24 mouse cellular contexts compared by ENCODE assay signal in the genomic region with DNA sequence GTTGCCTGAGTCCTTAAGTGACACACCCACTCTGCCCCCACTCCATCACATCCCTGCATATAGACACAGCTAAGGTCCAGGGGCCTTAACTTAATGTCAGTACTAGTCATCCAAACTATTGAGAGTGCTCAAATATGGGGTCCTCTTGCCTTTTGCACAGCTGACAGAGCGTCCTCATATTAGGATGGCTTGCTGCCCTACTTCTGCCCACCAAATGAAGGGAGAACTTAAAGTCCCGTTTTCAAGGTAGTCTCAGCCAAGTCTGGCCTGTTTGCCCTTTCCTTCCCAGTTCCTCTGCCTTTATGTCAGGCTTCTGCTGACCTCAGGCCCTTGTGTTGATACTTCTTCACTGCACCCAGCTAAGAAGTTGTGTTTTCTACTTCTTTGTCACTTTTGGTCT.
"Had no signal": no experiment of that assay in that cellular context is flagged by ENCODE, and none has a peak within 500 bp of the region (broad histone marks: within the 10 kb centered on the region; RNA-seq: fewer than 3 reads in every experiment).

No protein-coding gene starts in this region.

- ATAC-seq: forebrain, embryonic 16.5 days; inflammation-experienced regulatory T-cells, adult 6 months; intestine, embryonic 15.5 days; intestine, postnatal 0 days had no signal

- H3K27me3 ChIP-seq: heart, embryonic 12.5 days; hindbrain, embryonic 13.5 days; hindbrain, embryonic 15.5 days; intestine, embryonic 15.5 days; limb, embryonic 12.5 days; liver, embryonic 13.5 days had no signal

- H3K4me1 ChIP-seq: heart, embryonic 10.5 days; heart, embryonic 12.5 days; hindbrain, embryonic 13.5 days; hindbrain, embryonic 15.5 days; intestine, embryonic 15.5 days; limb, embryonic 12.5 days; liver, embryonic 13.5 days had no signal

- H3K9ac ChIP-seq: heart, embryonic 12.5 days; hindbrain, embryonic 13.5 days; hindbrain, embryonic 15.5 days; intestine, embryonic 15.5 days; limb, embryonic 12.5 days; liver, embryonic 13.5 days had no signal

- H3K9me3 ChIP-seq: heart, embryonic 10.5 days; heart, embryonic 12.5 days; hindbrain, embryonic 13.5 days; hindbrain, embryonic 15.5 days; intestine, embryonic 15.5 days; limb, embryonic 12.5 days; liver, embryonic 13.5 days had no signal

- H3K27ac ChIP-seq: gastrocnemius, adult 2 months; heart, embryonic 10.5 days; hindbrain, embryonic 13.5 days; hindbrain, embryonic 15.5 days; intestine, embryonic 15.5 days; limb, embryonic 12.5 days; liver, embryonic 13.5 days had no signal

- H3K4me2 ChIP-seq: heart, embryonic 12.5 days; hindbrain, embryonic 13.5 days; hindbrain, embryonic 15.5 days; intestine, embryonic 15.5 days; limb, embryonic 12.5 days; liver, embryonic 11.5 days; liver, embryonic 13.5 days had no signal

- DNase-seq: gastrocnemius, adult 2 months; gastrocnemius, postnatal 10 days; gastrocnemius, postnatal 25 days; heart, adult 18-20 months; heart, postnatal 10 days; heart, postnatal 36 days; kidney, adult 18-20 months; kidney, adult 8-10 months; kidney, postnatal 10 days; kidney, postnatal 25 days; kidney, postnatal 4 days; layer of hippocampus, adult 9-11 months; liver; liver, embryonic 13.5 days had no signal

- H3K4me3 ChIP-seq: gastrocnemius, adult 2 months; heart, embryonic 10.5 days; heart, embryonic 12.5 days; hindbrain, embryonic 13.5 days; hindbrain, embryonic 15.5 days; intestine, embryonic 15.5 days; limb, embryonic 12.5 days; liver, embryonic 13.5 days had no signal
